Mouse (Mus musculus) c-Kit-negative CD71-positive TER-119-positive erythroid progenitor cells, embryonic 14.5 days (primary cell): ENCODE data around the gene Cxcl15.
"Not testable (repeated sequence)": the region's sequence is repeated elsewhere in the genome, so short reads cannot be mapped to it uniquely, and the experiment has no call there.

Experiments used
- DNase-seq: peaks from one replicate; pipeline ENCODE4 v3.0.0-alpha.2; 2013; ENCODE audit warnings: low read depth, low spot score

Cxcl15 gene

GRCm38 (mm10) chr5:90789306-90790073 is 4.8 kb upstream of the Cxcl15 start:
- no peak for DNase-seq

- no peak for DNase-seq
Measured at GRCm38 (mm10) chr5:90790074-90790502, 4.2 kb upstream of the Cxcl15 start.

GRCm38 (mm10) chr5:90795392-90795791 is 1.1 kb downstream of the Cxcl15 start:
- DNase-seq: not testable (repeated sequence)

GRCm38 (mm10) chr5:90804574-90804973 is 10.2 kb downstream of the Cxcl15 start:
- DNase-seq: no peak

- DNase-seq: no peak
Measured at GRCm38 (mm10) chr5:90806050-90806449, 11.7 kb downstream of the Cxcl15 start.

- no peak for DNase-seq
Measured at GRCm38 (mm10) chr5:90807176-90807950, 13.0 kb downstream of the Cxcl15 start.

GRCm38 (mm10) chr5:90819756-90820155 is 25.4 kb downstream of the Cxcl15 start:
- no peak for DNase-seq

GRCm38 (mm10) chr5:90832145-90832767 is 37.9 kb downstream of the Cxcl15 start:
- no peak for DNase-seq

GRCm38 (mm10) chr5:90832768-90833388 is 38.5 kb downstream of the Cxcl15 start:
- no peak for DNase-seq

- no peak for DNase-seq
Measured at GRCm38 (mm10) chr5:90834436-90834835, 40.1 kb downstream of the Cxcl15 start.

- DNase-seq: no peak
Measured at GRCm38 (mm10) chr5:90838582-90838981, 44.2 kb downstream of the Cxcl15 start.

GRCm38 (mm10) chr5:90840902-90841869 is 46.9 kb downstream of the Cxcl15 start:
- no peak for DNase-seq

- no peak for DNase-seq
Measured at GRCm38 (mm10) chr5:90843891-90844290, 49.6 kb downstream of the Cxcl15 start.

- not testable (repeated sequence) for DNase-seq
Measured at GRCm38 (mm10) chr5:90850096-90850495, 55.8 kb downstream of the Cxcl15 start.

GRCm38 (mm10) chr5:90851391-90851790 is 57.1 kb downstream of the Cxcl15 start:
- DNase-seq: not testable (repeated sequence)
